Mouse (Mus musculus): ENCODE data around the gene Acot4.

DNA sequence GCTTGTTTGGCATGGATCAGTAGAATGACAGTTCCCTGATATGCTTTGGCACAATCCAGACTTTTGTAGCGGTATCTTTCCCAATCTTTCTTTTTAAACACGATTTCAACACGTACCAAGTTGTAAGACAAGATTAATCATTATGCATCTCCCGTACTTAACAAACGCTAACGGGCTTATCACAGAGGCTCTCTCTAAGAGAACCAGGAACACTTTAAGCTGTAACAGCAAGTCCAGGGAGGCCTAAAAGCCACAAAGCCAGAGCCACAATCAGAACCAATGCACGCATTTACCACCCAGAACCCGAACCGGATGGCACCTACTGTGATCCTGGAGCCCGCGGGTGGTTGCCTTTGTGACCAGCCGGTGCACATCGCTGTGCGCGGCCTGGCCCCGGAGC lies 15.0 kb downstream of the Acot4 start:
- TF ChIP-seq MAFK (IDR thresholded peaks at IDR 0.05; ENCODE audit: insufficient read depth, low read depth, low read length) = no peak
- TF ChIP-seq CHD2 (IDR thresholded peaks at IDR 0.05; ENCODE audit: low read depth, low read length) = no peak
